Mouse (Mus musculus): ENCODE data around the gene Vnn1.

DNA sequence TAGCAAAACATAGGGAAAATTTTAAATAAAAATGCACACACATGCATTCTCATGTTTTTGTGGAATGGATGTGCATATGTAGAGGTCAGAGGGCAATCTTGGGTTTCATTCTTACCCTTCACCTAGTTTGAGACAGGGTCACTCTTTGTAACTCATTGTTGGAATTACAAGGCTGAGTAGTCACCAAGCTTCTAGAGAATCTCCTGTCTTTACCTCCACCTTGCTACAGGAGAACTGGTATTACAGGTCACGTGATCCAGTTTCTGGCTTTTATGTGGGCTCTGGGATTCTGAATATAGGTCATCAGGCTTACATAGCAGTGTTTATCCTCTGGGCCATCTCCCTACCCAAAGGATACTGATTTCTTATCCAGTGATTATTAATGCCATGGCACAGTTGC lies 11.2 kb downstream of the Vnn1 start:
- TF ChIP-seq CTCF (conservative IDR thresholded peaks at IDR 0.05; ENCODE audit: low read length) (no peak), NANOG (IDR thresholded peaks at IDR 0.05; ENCODE audit: borderline replicate concordance, low read length) (no peak)
